Mouse (Mus musculus) yolk sac, embryonic 10.5 days (tissue): Measurements from ENCODE around the gene Gm14408.
"Not testable (repeated sequence)": the region's sequence is repeated elsewhere in the genome, so short reads cannot be mapped to it uniquely, and the experiment has no call there.

Experiments
- DNase-seq: peaks from one replicate; pipeline ENCODE4 v3.0.0-alpha.2; 2017; ENCODE audit warnings: low spot score

The Gm14408 gene

DNA sequence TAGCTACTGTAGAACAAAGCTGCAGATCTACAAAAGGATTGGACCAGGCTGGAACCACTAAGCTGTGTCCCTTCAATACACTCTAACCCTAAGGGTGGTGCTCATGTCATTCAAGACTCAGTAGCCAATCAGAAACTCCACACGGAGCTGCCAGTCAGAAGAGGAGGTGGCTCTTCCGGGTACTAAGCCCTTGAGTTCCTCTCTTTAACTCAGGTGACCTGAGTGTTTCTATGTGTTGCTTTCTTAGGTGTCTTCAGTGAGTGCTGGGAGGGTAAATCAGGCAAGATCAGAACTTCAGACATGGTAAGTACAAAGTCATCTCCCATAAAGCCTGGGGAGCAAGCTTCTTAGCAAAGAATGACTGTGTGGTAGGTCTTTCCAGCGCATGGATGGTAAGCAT, at the start of gene Gm14408:
Gene Gm14408, plus strand, starts transcription at position 301 of the 400 bp plus-strand sequence.
- DNase-seq = not testable (repeated sequence)

DNA sequence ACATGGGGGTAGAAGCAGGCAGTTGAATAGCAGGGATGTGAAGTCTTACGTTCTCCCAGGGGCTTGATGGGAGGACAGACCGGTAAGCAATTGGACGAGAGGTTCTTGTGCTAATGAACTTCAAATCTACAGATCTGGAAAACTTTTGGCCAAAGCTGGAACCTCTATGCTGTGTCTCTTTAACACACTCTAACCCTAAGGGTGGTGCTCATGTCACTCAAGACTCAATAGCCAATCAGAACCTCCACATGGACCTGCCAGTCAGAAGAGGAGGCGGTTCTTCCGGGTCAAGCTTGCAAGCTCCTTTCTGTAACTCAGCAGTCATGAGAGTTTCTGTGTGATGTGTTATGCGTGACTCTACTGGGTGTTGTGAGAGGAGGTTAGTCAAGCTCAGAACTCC, 32.6 kb upstream of the Gm14408 start, which contains the start of gene Gm14295:
Gene Gm14295, plus strand, starts transcription at position 301 of the 400 bp plus-strand sequence.
- not testable (repeated sequence) for DNase-seq

DNA sequence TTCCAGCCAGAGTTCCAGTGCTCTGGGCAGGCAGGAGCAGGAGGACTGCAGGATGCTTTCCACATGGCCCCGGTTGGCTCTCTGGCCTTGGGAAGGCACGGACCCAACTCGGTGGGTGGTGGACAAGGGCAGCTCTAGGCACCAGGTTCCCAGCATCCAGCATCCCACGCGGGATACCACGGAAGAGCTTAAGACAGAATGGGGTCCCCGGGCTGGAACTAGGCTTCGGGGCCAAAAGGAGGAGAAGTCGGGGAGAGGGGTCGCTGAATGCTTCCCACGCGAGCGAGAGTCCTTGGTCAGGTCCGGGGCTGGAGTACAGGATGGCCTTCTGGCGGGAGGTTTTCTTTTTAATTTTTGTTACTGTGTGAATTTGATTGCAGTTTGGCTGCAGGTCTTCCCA, 32.2 kb upstream of the Gm14408 start:
- DNase-seq = not testable (repeated sequence)
